Mouse (Mus musculus): ENCODE results near the gene Mrpl40. TPM values are rescaled to one million over a fixed set of nuclear protein-coding genes. Genes with fewer than 3 reads are reported as not detected.

Gene Mrpl40
- 74.9 and 77.1 TPM in 2 replicates for polyA plus RNA-seq (2015; fragmentation: Nextera tagmentation; extraction: Ambion mirVana)

GRCm38 (mm10) chr16:18876442-18877308 is at the start of gene Mrpl40, which contains the start of gene Hira:
Gene Mrpl40, minus strand, starts transcription at chr16:18876862.
Gene Hira, plus strand, starts transcription at chr16:18877037.
- Histone ChIP-seq H3K9me3 (ENCODE audit: control insufficient read depth, low read length) (no peaks in the 10 kb centered on the region), H3K4me1 (replicated peaks; ENCODE audit: control insufficient read depth, insufficient read depth) (no peaks in the 10 kb centered on the region), H3K27ac (replicated peaks) (peak within 1 kb of the TSS; percentile 96), H3K9ac (ENCODE audit: low read length) (peak within 1 kb of the TSS; percentile 90), H3K4me3 (ENCODE audit: low read depth, low read length) (peak within 1 kb of the TSS; percentile 79), H3K4me2 (replicated peaks; ENCODE audit: low read depth) (peak within 1 kb of the TSS; percentile 90), H3K36me3 (ENCODE audit: control insufficient read depth, insufficient read depth, low read length) (peaks cover 7% of the 10 kb centered on the region), H3K27me3 (ENCODE audit: control insufficient read depth, insufficient read depth, low read length) (no peaks in the 10 kb centered on the region)
- DNase-seq (ENCODE audit: low spot score) (peak; percentile 96), ATAC-seq (ENCODE audit: low FRiP score, low TSS enrichment) (peak; percentile 97)
- under 1% methylated on average over 78 of the region's 93 CpGs for WGBS
- no peak for TF ChIP-seq CTCF (IDR thresholded peaks at IDR 0.05; ENCODE audit: low read depth)
- peak; percentile 68 for TF ChIP-seq EP300 (optimal IDR thresholded peaks at IDR 0.05)

- H3K27ac ChIP-seq (replicated peaks) = no peak overlapping the region
- no peak overlapping the region for H3K4me3 ChIP-seq (ENCODE audit: low read depth, low read length)
- TF ChIP-seq CTCF (IDR thresholded peaks at IDR 0.05; ENCODE audit: low read depth) = no peak
- no peak for TF ChIP-seq EP300 (optimal IDR thresholded peaks at IDR 0.05)
- no peaks in the 10 kb centered on the region for H3K4me1 ChIP-seq (replicated peaks; ENCODE audit: control insufficient read depth, insufficient read depth)
- WGBS = 91% methylated on average over 2 of the region's 2 CpGs
- peak; percentile 80 for ATAC-seq (ENCODE audit: low FRiP score, low TSS enrichment)
- no peak overlapping the region for H3K9ac ChIP-seq (ENCODE audit: low read length)
- no peak for DNase-seq (ENCODE audit: low spot score)
- H3K36me3 ChIP-seq (ENCODE audit: control insufficient read depth, insufficient read depth, low read length) = peaks cover 26% of the 10 kb centered on the region
- no peaks in the 10 kb centered on the region for H3K27me3 ChIP-seq (ENCODE audit: control insufficient read depth, insufficient read depth, low read length)
- no peaks in the 10 kb centered on the region for H3K9me3 ChIP-seq (ENCODE audit: control insufficient read depth, low read length)
- H3K4me2 ChIP-seq (replicated peaks; ENCODE audit: low read depth) = no peak overlapping the region
These were observed 45.1 kb upstream of the Mrpl40 start for GRCm38 (mm10) chr16:18921771-18922170.

GRCm38 (mm10) chr16:18916064-18916463 is 39.4 kb upstream of the Mrpl40 start:
- Histone ChIP-seq H3K27me3 (ENCODE audit: control insufficient read depth, insufficient read depth, low read length) (no peaks in the 10 kb centered on the region), H3K9me3 (ENCODE audit: control insufficient read depth, low read length) (no peaks in the 10 kb centered on the region), H3K36me3 (ENCODE audit: control insufficient read depth, insufficient read depth, low read length) (peaks cover 13% of the 10 kb centered on the region), H3K4me1 (replicated peaks; ENCODE audit: control insufficient read depth, insufficient read depth) (no peaks in the 10 kb centered on the region), H3K9ac (ENCODE audit: low read length) (no peak overlapping the region), H3K27ac (replicated peaks) (no peak overlapping the region), H3K4me3 (ENCODE audit: low read depth, low read length) (no peak overlapping the region), H3K4me2 (replicated peaks; ENCODE audit: low read depth) (no peak overlapping the region)
- no peak for DNase-seq (ENCODE audit: low spot score)
- TF ChIP-seq EP300 (optimal IDR thresholded peaks at IDR 0.05) = no peak
- no peak for TF ChIP-seq CTCF (IDR thresholded peaks at IDR 0.05; ENCODE audit: low read depth)
- 91% methylated on average over 4 of the region's 4 CpGs for WGBS
- ATAC-seq (ENCODE audit: low FRiP score, low TSS enrichment) = no peak

GRCm38 (mm10) chr16:18905648-18906047 is 29.0 kb upstream of the Mrpl40 start:
- Histone ChIP-seq H3K27ac (replicated peaks) (no peak overlapping the region), H3K36me3 (ENCODE audit: control insufficient read depth, insufficient read depth, low read length) (peaks cover 6% of the 10 kb centered on the region; the same call in 1 of the 2 replicates), H3K4me1 (replicated peaks; ENCODE audit: control insufficient read depth, insufficient read depth) (no peaks in the 10 kb centered on the region), H3K4me2 (replicated peaks; ENCODE audit: low read depth) (no peak overlapping the region), H3K4me3 (ENCODE audit: low read depth, low read length) (no peak overlapping the region), H3K9ac (ENCODE audit: low read length) (no peak overlapping the region), H3K9me3 (ENCODE audit: control insufficient read depth, low read length) (no peaks in the 10 kb centered on the region), H3K27me3 (ENCODE audit: control insufficient read depth, insufficient read depth, low read length) (no peaks in the 10 kb centered on the region)
- ATAC-seq (ENCODE audit: low FRiP score, low TSS enrichment) (no peak), DNase-seq (ENCODE audit: low spot score) (no peak)
- TF ChIP-seq EP300 (optimal IDR thresholded peaks at IDR 0.05) = no peak
- TF ChIP-seq CTCF (IDR thresholded peaks at IDR 0.05; ENCODE audit: low read depth) = no peak
- WGBS = 93% methylated on average over 1 of the region's 1 CpGs

GRCm38 (mm10) chr16:18896429-18896828 is 19.8 kb upstream of the Mrpl40 start:
- peak; percentile 71 for ATAC-seq (ENCODE audit: low FRiP score, low TSS enrichment)
- TF ChIP-seq CTCF (IDR thresholded peaks at IDR 0.05; ENCODE audit: low read depth) (no peak), EP300 (optimal IDR thresholded peaks at IDR 0.05) (no peak)

GRCm38 (mm10) chr16:18895249-18895648 is 18.6 kb upstream of the Mrpl40 start:
- H3K4me1 ChIP-seq (replicated peaks; ENCODE audit: control insufficient read depth, insufficient read depth) = no peaks in the 10 kb centered on the region
- H3K27ac ChIP-seq (replicated peaks) = no peak overlapping the region
- 64% methylated on average over 3 of the region's 3 CpGs for WGBS
- peak; percentile 18 for DNase-seq (ENCODE audit: low spot score)
- no peak overlapping the region for H3K9ac ChIP-seq (ENCODE audit: low read length)
- H3K27me3 ChIP-seq (ENCODE audit: control insufficient read depth, insufficient read depth, low read length) = no peaks in the 10 kb centered on the region
- H3K36me3 ChIP-seq (ENCODE audit: control insufficient read depth, insufficient read depth, low read length) = 0 out of 2 replicates have a peak, but pooled peaks cover 7% of the 10 kb centered on the region
- TF ChIP-seq CTCF (IDR thresholded peaks at IDR 0.05; ENCODE audit: low read depth) = no peak
- H3K9me3 ChIP-seq (ENCODE audit: control insufficient read depth, low read length) = no peaks in the 10 kb centered on the region
- no peak overlapping the region for H3K4me2 ChIP-seq (replicated peaks; ENCODE audit: low read depth)
- no peak overlapping the region for H3K4me3 ChIP-seq (ENCODE audit: low read depth, low read length)
- no peak for ATAC-seq (ENCODE audit: low FRiP score, low TSS enrichment)

More at GRCm38 (mm10) chr16:18896429-18896828, 19.8 kb upstream of the Mrpl40 start:
- Histone ChIP-seq H3K27me3 (ENCODE audit: control insufficient read depth, insufficient read depth, low read length) (no peaks in the 10 kb centered on the region), H3K4me2 (replicated peaks; ENCODE audit: low read depth) (no peak overlapping the region), H3K4me1 (replicated peaks; ENCODE audit: control insufficient read depth, insufficient read depth) (no peaks in the 10 kb centered on the region), H3K9me3 (ENCODE audit: control insufficient read depth, low read length) (no peaks in the 10 kb centered on the region), H3K36me3 (ENCODE audit: control insufficient read depth, insufficient read depth, low read length) (0 out of 2 replicates have a peak, but pooled peaks cover 7% of the 10 kb centered on the region), H3K4me3 (ENCODE audit: low read depth, low read length) (no peak overlapping the region), H3K27ac (replicated peaks) (no peak overlapping the region), H3K9ac (ENCODE audit: low read length) (no peak overlapping the region)
- WGBS = 46% methylated on average over 10 of the region's 10 CpGs
- DNase-seq (ENCODE audit: low spot score) = peak; percentile 60
